Mouse (Mus musculus) midbrain, embryonic 12.5 days (tissue): Measurements from ENCODE around the gene Stim2. TPM values are rescaled to one million over a fixed set of nuclear protein-coding genes. Genes with fewer than 3 reads are reported as not detected.

ENCODE experiments used
- ATAC-seq: fragments of 200-750 bp; cut with Nextera tagmentation; 2 replicates; pipeline ENCODE4 v1.8.0; 2017; ENCODE audit warnings: low read depth, moderate TSS enrichment, moderate library complexity; ENCODE audit not compliant: low FRiP score
- H3K27ac ChIP-seq: fragments of 300-500 bp; sonication (generic); replicated peaks from 2 replicates; pipeline ENCODE4 v1.5.1; 2016; ENCODE audit warnings: mild to moderate bottlenecking
- H3K27me3 ChIP-seq: fragments of 300-500 bp; sonication (generic); 2 replicates; pipeline ENCODE4 v1.6.1; 2016; ENCODE audit warnings: mild to moderate bottlenecking
- H3K36me3 ChIP-seq: fragments of 300-500 bp; sonication (generic); 2 replicates; pipeline ENCODE4 v1.6.1; 2016
- H3K4me1 ChIP-seq: fragments of 300-500 bp; sonication (generic); 2 replicates; pipeline ENCODE4 v1.6.1; 2016
- H3K4me2 ChIP-seq: fragments of 300-500 bp; sonication (generic); replicated peaks from 2 replicates; pipeline ENCODE4 v1.6.1; 2016; ENCODE audit warnings: mild to moderate bottlenecking, moderate library complexity
- H3K4me3 ChIP-seq: fragments of 300-500 bp; sonication (generic); 2 replicates; pipeline ENCODE4 v1.5.1; 2016; ENCODE audit warnings: mild to moderate bottlenecking
- H3K9ac ChIP-seq: fragments of 300-500 bp; sonication (generic); replicated peaks from 2 replicates; pipeline ENCODE4 v1.6.1; 2016; ENCODE audit warnings: mild to moderate bottlenecking, moderate library complexity
- H3K9me3 ChIP-seq: fragments of 300-500 bp; sonication (generic); 2 replicates; pipeline ENCODE4 v1.6.1; 2016; ENCODE audit warnings: mild to moderate bottlenecking
- WGBS: fragments of 180-500 bp; shearing (Covaris S2); methylation state at CpG from one replicate; pipeline ENCODE4 v1.1.7; 2016; 5-methylcytosine and 5-hydroxymethylcytosine counted together
- polyA plus RNA-seq: library from polyadenylated mRNA; unstranded; fragments of >200 nt; fragmentation: Nextera tagmentation; extraction: Ambion mirVana; gene quantifications from 2 replicates; pipeline ENCODE4 v1.2.1, GENCODE M21; 2016

The Stim2 gene
- polyA plus RNA-seq, 1 experiment from 2014 or later = 24.1 TPM

DNA sequence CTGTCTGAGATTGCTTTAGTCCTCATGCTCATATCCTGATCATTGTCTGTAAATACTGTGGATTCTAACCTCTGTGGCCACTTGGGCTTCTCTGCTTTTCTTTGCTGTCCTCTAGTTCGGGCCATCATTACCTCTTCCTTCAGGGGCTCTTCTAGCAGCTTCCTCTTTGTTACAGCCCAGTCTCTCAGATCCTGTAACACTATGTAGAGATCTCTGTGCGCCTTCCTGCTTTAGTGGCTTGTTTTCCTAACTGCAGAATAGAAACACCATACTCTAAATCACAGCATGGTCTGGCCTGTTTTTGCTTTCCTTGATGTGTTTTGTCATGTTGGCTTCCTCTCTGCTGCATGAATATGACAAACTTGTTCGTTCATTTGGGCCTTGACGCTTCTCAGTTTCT is 21.2 kb downstream of the Stim2 start:
- H3K4me3 ChIP-seq = no peak overlapping the region
- H3K9me3 ChIP-seq = no peaks in the 10 kb centered on the region
- no peak for ATAC-seq
- no peak overlapping the region for H3K4me2 ChIP-seq
- 82% methylated on average over 4 of the region's 4 CpGs for WGBS
- H3K4me1 ChIP-seq = 0 out of 2 replicates have a peak, but pooled peaks cover 2% of the 10 kb centered on the region
- no peak overlapping the region for H3K27ac ChIP-seq
- no peak overlapping the region for H3K9ac ChIP-seq
- H3K27me3 ChIP-seq = no peaks in the 10 kb centered on the region
- no peaks in the 10 kb centered on the region for H3K36me3 ChIP-seq

DNA sequence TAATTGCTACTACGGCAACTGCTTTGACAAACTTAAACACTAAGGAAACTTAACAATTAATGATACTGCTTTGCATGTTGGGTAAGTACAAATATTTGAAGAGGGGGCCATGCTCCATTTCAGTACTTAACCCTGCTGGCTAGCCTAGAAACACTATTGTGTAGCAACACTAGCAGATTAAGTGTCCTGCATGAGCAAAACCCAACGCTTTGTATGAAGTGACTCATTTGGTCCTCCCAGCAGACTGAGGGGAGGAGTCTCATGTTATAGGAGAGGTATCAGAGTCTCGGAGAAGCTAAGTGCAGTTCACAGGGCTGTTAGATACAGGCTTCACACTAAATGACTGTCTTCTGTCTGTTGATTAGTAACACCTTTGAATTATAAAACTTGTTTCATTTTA is 26.3 kb downstream of the Stim2 start:
- Histone ChIP-seq H3K36me3 (no peaks in the 10 kb centered on the region), H3K27me3 (no peaks in the 10 kb centered on the region), H3K9me3 (no peaks in the 10 kb centered on the region), H3K4me2 (no peak overlapping the region), H3K4me3 (no peak overlapping the region), H3K4me1 (no peaks in the 10 kb centered on the region), H3K9ac (no peak overlapping the region), H3K27ac (no peak overlapping the region)
- 57% methylated on average over 3 of the region's 3 CpGs for WGBS
- no peak for ATAC-seq

DNA sequence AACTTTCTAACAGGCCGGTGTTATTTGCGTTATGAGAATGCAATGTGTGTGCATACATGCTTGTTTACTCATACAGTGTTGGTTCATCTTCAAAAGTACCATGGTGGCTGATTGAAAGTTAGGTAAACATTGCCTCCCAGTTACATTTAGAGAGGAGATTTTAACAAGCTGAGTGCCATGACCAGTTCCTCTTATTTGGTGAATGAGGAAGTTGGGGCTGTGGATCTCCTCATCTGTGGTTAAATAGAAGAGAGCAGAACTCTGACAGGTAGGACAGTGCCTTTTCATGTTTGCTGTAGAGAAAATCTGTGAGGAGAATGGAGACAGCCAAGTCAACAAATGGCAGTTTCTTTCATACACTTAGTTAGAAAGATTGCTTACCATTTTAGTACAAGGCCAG is 27.3 kb downstream of the Stim2 start:
- H3K4me2 ChIP-seq = no peak overlapping the region
- WGBS = 98% methylated on average over 2 of the region's 2 CpGs
- H3K4me1 ChIP-seq = no peaks in the 10 kb centered on the region; the same call in 1 of the 2 replicates
- H3K9ac ChIP-seq = no peak overlapping the region
- H3K27me3 ChIP-seq = no peaks in the 10 kb centered on the region
- no peak overlapping the region for H3K27ac ChIP-seq
- H3K4me3 ChIP-seq = no peak overlapping the region
- H3K36me3 ChIP-seq = no peaks in the 10 kb centered on the region
- no peaks in the 10 kb centered on the region for H3K9me3 ChIP-seq
- no peak for ATAC-seq

DNA sequence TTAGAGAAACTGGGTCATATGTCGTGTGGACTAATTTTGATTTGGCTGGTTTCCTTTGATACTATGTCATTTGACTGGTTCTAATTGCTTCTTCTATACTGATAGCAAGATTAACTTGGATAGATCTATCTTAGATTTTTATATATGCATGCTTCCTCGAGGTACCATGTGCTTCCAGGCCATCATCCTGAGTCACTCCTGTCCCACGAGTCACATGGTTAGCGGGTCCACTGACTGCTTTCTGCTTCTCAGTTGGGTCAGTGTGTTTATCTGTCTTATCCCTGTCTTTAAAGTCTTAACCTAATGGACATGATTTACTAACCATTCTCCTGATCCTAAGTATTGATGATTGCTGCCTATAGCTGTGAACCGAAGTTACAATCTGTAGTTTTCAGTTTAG is 34.9 kb downstream of the Stim2 start:
- H3K4me2 ChIP-seq = no peak overlapping the region
- 88% methylated on average over 5 of the region's 5 CpGs for whole genome bisulfite sequencing
- no peak for ATAC-seq
- H3K27ac ChIP-seq = no peak overlapping the region
- H3K4me3 ChIP-seq = no peak overlapping the region
- H3K9me3 ChIP-seq = no peaks in the 10 kb centered on the region
- no peaks in the 10 kb centered on the region for H3K36me3 ChIP-seq
- peaks cover 6% of the 10 kb centered on the region for H3K4me1 ChIP-seq
- no peaks in the 10 kb centered on the region for H3K27me3 ChIP-seq
- no peak overlapping the region for H3K9ac ChIP-seq

DNA sequence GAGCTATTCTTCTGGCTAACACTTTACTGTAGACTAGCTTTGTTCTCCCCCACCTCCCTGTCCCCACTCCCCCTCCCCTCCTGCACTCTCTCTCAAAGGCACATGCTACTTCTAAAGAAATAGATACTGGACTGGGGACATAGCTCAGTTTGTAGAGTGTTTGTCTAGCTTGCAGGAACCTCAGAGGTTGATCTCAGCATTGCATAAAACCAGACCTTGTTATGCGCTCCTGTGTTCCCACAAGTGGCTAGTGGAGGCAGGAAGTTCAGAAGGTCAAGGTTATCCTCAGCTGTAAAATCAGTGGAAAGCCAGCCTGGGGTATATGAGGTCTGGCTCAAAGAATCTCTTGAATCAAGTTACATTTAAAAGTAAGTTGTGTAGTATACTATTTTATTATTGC is 36.4 kb downstream of the Stim2 start:
- Histone ChIP-seq H3K9ac (no peak overlapping the region), H3K4me2 (no peak overlapping the region), H3K4me3 (no peak overlapping the region), H3K9me3 (no peaks in the 10 kb centered on the region), H3K27ac (no peak overlapping the region), H3K36me3 (no peaks in the 10 kb centered on the region), H3K27me3 (no peaks in the 10 kb centered on the region), H3K4me1 (peaks cover 6% of the 10 kb centered on the region)
- WGBS = 63% methylated on average over 1 of the region's 1 CpGs
- no peak for ATAC-seq

DNA sequence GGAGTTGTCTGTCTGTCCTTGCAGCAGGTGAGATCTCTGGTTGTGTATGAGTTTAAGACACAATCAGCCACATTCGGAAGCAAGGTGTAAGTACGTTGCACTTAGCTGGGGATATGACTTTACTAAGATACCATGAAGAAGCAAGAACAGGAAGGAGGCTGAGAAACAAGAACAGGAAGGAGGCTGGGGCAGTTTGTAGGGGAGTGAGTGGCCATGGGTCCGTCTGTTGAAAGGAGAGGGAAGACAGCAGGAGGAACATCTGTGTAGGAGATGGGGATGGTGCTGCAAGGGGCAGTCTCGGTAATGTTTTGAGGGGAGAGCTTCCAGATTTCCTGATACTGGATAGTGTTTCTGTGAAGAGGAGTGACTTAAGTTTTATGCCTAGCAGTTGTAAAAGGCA is 40.3 kb downstream of the Stim2 start:
- 77% methylated on average over 4 of the region's 4 CpGs for WGBS
- Histone ChIP-seq H3K36me3 (no peaks in the 10 kb centered on the region), H3K9ac (no peak overlapping the region), H3K27ac (no peak overlapping the region), H3K4me1 (peaks cover 6% of the 10 kb centered on the region), H3K4me3 (no peak overlapping the region), H3K27me3 (no peaks in the 10 kb centered on the region), H3K4me2 (no peak overlapping the region), H3K9me3 (no peaks in the 10 kb centered on the region)
- no peak for ATAC-seq

DNA sequence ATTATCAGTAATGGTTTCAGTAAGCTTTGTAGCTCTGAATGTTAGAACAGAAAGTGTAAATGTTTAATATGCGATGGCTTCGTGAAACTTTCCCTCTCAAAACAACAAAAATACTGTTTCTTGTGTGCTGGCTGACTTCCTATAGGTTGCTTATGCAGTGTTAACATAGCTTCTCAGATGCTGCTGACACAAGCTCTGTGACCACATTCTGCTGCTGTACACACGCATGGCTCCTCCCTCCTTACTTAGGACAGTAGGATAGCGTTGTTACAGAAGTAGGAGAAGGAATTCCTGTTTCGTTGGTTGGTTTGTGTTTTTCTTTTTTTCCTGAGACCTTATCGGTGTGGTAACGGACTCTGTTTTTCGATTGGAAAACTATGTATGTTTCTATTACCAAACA is 42.2 kb downstream of the Stim2 start:
- Histone ChIP-seq H3K27me3 (no peaks in the 10 kb centered on the region), H3K9ac (no peak overlapping the region), H3K4me2 (no peak overlapping the region), H3K9me3 (no peaks in the 10 kb centered on the region), H3K4me3 (no peak overlapping the region), H3K4me1 (no peaks in the 10 kb centered on the region), H3K36me3 (no peaks in the 10 kb centered on the region), H3K27ac (no peak overlapping the region)
- ATAC-seq = no peak
- WGBS = 84% methylated on average over 8 of the region's 8 CpGs

DNA sequence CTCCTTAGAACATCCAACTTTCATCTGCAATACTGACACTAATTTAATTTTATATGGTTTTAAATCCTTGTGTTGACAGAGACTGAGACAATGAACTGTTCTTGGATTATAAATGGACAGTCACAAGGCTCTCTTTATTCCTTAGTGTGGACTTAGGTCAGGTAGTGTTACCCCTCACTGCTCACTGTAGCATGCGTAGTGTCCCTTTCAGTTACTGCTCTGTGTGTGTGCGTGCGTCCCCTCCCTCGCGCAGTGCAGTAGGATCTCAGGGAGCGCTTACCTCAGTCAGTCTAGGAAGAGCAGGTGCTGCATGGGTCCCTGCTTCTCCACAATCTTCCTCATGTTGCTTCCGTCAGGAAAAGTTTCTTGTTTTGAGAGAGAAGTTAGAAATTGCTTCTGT is 43.7 kb downstream of the Stim2 start:
- Histone ChIP-seq H3K4me2 (no peak overlapping the region), H3K27ac (no peak overlapping the region), H3K9me3 (no peaks in the 10 kb centered on the region), H3K36me3 (no peaks in the 10 kb centered on the region), H3K9ac (no peak overlapping the region), H3K4me3 (no peak overlapping the region), H3K27me3 (no peaks in the 10 kb centered on the region), H3K4me1 (no peaks in the 10 kb centered on the region)
- 86% methylated on average over 7 of the region's 7 CpGs for WGBS
- ATAC-seq = no peak

DNA sequence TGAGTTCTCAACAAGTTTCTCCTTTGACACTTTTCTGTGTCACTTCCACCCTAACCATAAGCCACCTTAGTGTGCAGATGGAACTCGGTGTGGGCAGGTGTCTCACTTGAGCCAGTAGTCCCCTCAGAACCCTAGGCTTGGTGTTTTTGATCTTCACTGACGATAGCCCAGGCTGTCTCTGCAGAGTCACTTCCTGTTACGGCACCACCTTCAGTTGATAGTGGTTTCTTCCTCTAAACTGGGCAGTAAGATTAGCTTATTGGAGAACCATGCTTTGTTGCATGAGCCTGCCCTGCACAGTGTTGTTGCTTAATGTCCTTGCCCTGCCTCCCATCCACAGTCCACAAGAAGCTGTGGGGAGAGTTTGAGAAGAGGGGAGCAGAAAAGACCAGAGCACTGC is 47.2 kb downstream of the Stim2 start:
- Histone ChIP-seq H3K27ac (no peak overlapping the region), H3K4me3 (no peak overlapping the region), H3K9ac (no peak overlapping the region), H3K27me3 (no peaks in the 10 kb centered on the region), H3K4me2 (no peak overlapping the region), H3K36me3 (no peaks in the 10 kb centered on the region), H3K4me1 (0 out of 2 replicates have a peak, but pooled peaks cover 4% of the 10 kb centered on the region), H3K9me3 (no peaks in the 10 kb centered on the region)
- ATAC-seq = no peak
- 87% methylated on average over 3 of the region's 3 CpGs for WGBS

DNA sequence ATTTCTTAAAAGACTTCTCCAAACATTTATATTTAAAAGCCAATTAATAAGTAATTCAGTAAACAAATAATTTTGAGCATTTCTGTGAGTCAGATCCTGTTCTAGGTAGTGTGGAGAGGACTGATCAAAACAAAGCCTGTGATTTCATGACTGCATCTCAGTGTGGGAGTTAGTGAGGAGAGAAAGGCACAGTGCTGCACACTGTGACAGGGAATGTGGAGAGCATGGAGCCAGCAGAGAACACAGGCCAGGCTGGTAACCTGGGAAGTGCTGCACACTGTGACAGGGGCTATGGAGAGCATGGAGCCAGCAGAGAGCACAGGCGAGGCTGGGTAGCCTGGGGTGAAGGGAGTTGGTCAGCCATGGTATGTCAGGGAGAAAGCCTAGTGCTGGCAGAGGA is 48.1 kb downstream of the Stim2 start:
- ATAC-seq = no peak
- H3K36me3 ChIP-seq = no peaks in the 10 kb centered on the region
- H3K9me3 ChIP-seq = no peaks in the 10 kb centered on the region
- H3K27me3 ChIP-seq = no peaks in the 10 kb centered on the region
- H3K4me1 ChIP-seq = 0 out of 2 replicates have a peak, but pooled peaks cover 4% of the 10 kb centered on the region
- no peak overlapping the region for H3K9ac ChIP-seq
- H3K4me3 ChIP-seq = no peak overlapping the region
- no peak overlapping the region for H3K27ac ChIP-seq
- no peak overlapping the region for H3K4me2 ChIP-seq
- 71% methylated on average over 1 of the region's 1 CpGs for WGBS

DNA sequence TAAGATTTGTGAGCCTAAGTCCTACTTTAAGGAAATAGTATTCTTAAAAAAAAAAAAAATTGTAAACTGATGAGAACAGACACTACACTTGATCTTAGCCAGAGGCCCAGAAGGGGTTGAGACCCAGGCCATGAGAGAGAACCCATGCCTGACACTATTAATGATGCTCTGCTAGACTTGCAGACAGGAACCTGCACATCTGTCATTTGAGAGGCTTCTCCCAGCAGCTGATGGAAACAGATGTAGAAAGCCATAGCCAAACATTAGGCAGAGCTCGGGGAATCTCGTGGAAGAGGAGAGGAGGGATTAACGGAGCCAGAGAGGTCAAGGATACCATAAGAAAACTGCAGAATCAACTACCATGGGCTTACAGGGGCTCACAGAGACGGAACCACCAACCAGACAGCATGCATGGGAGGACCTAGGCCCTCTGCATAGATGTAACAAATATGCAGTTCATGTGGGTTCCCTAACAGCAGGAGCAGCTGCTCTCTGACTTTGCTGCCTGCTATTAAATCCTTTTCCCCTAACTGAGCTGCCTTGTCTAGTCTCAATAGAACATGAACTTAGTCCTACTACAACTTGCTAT is 50.9 kb downstream of the Stim2 start:
- Histone ChIP-seq H3K27ac (no peak overlapping the region), H3K4me1 (0 out of 2 replicates have a peak, but pooled peaks cover 4% of the 10 kb centered on the region), H3K36me3 (no peaks in the 10 kb centered on the region), H3K4me2 (no peak overlapping the region), H3K9me3 (no peaks in the 10 kb centered on the region), H3K4me3 (no peak overlapping the region), H3K27me3 (no peaks in the 10 kb centered on the region), H3K9ac (no peak overlapping the region)
- 49% methylated on average over 4 of the region's 4 CpGs for WGBS
- ATAC-seq = no peak

DNA sequence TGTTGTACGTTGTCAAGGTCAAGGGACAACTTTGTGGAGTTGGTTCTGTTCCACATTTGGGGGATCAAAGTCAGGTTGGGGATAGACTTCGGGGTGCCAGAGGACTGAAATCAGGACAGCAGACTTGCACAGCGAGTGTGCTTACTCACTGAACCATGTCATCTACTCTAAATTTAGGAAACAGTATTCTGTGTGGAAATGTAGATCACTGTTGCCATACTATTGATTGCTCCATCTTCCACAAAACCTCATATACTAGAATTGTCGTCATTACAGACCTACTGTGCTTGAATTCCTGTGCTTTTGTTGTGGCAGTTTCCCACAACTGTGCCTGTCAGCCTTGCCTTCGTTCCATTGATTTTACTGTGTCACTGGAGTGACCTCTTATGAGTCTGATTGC is 51.6 kb downstream of the Stim2 start:
- no peak overlapping the region for H3K9ac ChIP-seq
- no peaks in the 10 kb centered on the region for H3K9me3 ChIP-seq
- no peak overlapping the region for H3K4me2 ChIP-seq
- WGBS = 71% methylated on average over 5 of the region's 5 CpGs
- H3K4me3 ChIP-seq = no peak overlapping the region
- ATAC-seq = no peak
- H3K4me1 ChIP-seq = 0 out of 2 replicates have a peak, but pooled peaks cover 4% of the 10 kb centered on the region
- no peaks in the 10 kb centered on the region for H3K27me3 ChIP-seq
- no peaks in the 10 kb centered on the region for H3K36me3 ChIP-seq
- no peak overlapping the region for H3K27ac ChIP-seq

DNA sequence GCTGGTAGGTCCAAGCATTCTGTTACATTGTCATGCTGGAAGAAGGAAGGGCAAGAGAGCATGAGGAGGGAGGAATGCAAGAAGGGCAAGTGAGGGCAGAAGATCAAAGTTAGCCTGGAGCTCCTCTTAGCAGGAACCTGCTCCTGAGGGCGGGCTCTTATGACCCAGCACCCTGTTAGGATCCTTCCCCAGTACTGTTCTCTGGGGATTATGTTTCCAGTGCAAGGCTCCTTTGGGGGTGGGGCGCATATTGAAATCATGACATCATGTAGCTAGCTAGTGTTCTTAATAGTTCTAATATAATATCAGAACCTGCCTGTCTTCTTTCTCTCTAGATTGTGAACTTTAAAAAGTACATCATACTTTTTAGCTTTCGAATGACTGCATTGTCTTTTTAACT is 52.8 kb downstream of the Stim2 start:
- no peaks in the 10 kb centered on the region for H3K9me3 ChIP-seq
- 0 out of 2 replicates have a peak, but pooled peaks cover 4% of the 10 kb centered on the region for H3K4me1 ChIP-seq
- no peak overlapping the region for H3K27ac ChIP-seq
- H3K4me2 ChIP-seq = no peak overlapping the region
- no peak overlapping the region for H3K4me3 ChIP-seq
- H3K36me3 ChIP-seq = no peaks in the 10 kb centered on the region
- no peak overlapping the region for H3K9ac ChIP-seq
- H3K27me3 ChIP-seq = no peaks in the 10 kb centered on the region
- 80% methylated on average over 3 of the region's 3 CpGs for WGBS
- no peak for ATAC-seq
